Mouse (Mus musculus) lung, embryonic 16.5 days (tissue): ENCODE data around the gene Lrrc1. TPM values are rescaled to one million over a fixed set of nuclear protein-coding genes. Genes with fewer than 3 reads are reported as not detected.
A peak's percentile ranks its signal among the peaks of the same experiment; 100 is the strongest.

Experiments
- ATAC-seq: fragments of 200-750 bp; cut with Nextera tagmentation; 2 replicates; pipeline ENCODE4 v1.8.0; 2017; ENCODE audit warnings: low read depth, mild to moderate bottlenecking, moderate library complexity
- H3K27ac ChIP-seq: fragments of 300-500 bp; sonication (generic); 2 replicates; pipeline ENCODE4 v1.5.1; 2014; ENCODE audit warnings: mild to moderate bottlenecking, control low read depth, low read length
- H3K27me3 ChIP-seq: fragments of 300-500 bp; sonication (generic); 2 replicates; pipeline ENCODE4 v1.6.1; 2014; ENCODE audit warnings: low read depth, low read length, mixed read lengths; ENCODE audit not compliant: control insufficient read depth, insufficient read depth
- H3K36me3 ChIP-seq: fragments of 300-500 bp; sonication (generic); 2 replicates; pipeline ENCODE4 v1.6.1; 2014; ENCODE audit warnings: low read length; ENCODE audit not compliant: control insufficient read depth, insufficient read depth
- H3K4me1 ChIP-seq: fragments of 300-500 bp; sonication (generic); replicated peaks from 2 replicates; pipeline ENCODE4 v1.6.1; 2014; ENCODE audit warnings: low read length, mixed read lengths; ENCODE audit not compliant: control insufficient read depth, insufficient read depth
- H3K4me2 ChIP-seq: fragments of 300-500 bp; sonication (generic); 2 replicates; pipeline ENCODE4 v1.6.1; 2014; ENCODE audit warnings: low read depth, low read length, control low read depth
- H3K4me3 ChIP-seq: fragments of 300-500 bp; sonication (generic); 2 replicates; pipeline ENCODE4 v1.5.1; 2014; ENCODE audit warnings: mild to moderate bottlenecking, low read length, control low read depth
- H3K9ac ChIP-seq: fragments of 300-500 bp; sonication (generic); 2 replicates; pipeline ENCODE4 v1.6.1; 2014; ENCODE audit warnings: low read length, control low read depth
- H3K9me3 ChIP-seq: fragments of 300-500 bp; sonication (generic); 2 replicates; pipeline ENCODE4 v1.6.1; 2016; ENCODE audit warnings: low read length; ENCODE audit not compliant: control insufficient read depth
- WGBS: fragments of 180-500 bp; shearing (Covaris S2); extraction: QIAGEN DNeasy Blood & Tissue Kit; methylation state at CpG from one replicate; pipeline ENCODE4 v1.1.7; 2014; 5-methylcytosine and 5-hydroxymethylcytosine counted together
- polyA plus RNA-seq: library from polyadenylated mRNA; unstranded; fragments of >200 nt; fragmentation: Nextera tagmentation; extraction: Ambion mirVana; gene quantifications from 2 replicates; pipeline ENCODE4 v1.2.1, GENCODE M21; 2015

The Lrrc1 gene
- polyA plus RNA-seq, 1 experiment from 2014 or later = 10.3 TPM

GRCm38 (mm10) chr9:77551036-77551512, 6.4 kb upstream of the Lrrc1 start:
- H3K9ac ChIP-seq = no peak overlapping the region
- no peaks in the 10 kb centered on the region for H3K9me3 ChIP-seq
- no peak for ATAC-seq
- no peak overlapping the region for H3K27ac ChIP-seq
- no peak overlapping the region for H3K4me2 ChIP-seq
- H3K36me3 ChIP-seq = no peaks in the 10 kb centered on the region
- H3K27me3 ChIP-seq = no peaks in the 10 kb centered on the region
- WGBS = 66% methylated on average over 7 of the region's 7 CpGs
- no peak overlapping the region for H3K4me3 ChIP-seq
- H3K4me1 ChIP-seq = 0 out of 2 replicates have a peak, but pooled peaks cover 3% of the 10 kb centered on the region

DNA sequence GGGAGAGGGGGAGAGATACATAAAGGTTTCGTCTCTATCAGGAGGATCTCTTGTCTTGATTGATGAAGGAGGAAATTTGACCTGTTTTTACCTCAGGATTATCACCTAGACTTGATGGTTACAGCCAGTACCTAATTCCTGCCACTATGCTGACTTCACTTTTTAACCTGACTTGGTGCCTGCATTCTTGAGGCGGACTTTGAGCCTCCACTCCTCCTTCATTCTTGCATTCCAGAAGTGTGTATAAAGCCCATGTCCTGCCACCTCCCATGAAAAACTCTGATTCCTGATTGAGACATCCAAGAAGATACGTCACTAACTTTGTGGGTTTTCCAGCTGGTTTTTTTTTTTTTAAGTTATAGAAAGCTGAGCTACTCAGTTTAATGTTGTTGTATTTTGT, 1.3 kb upstream of the Lrrc1 start:
- Histone ChIP-seq H3K9me3 (no peaks in the 10 kb centered on the region), H3K4me1 (peaks cover 18% of the 10 kb centered on the region), H3K4me3 (no peak overlapping the region), H3K4me2 (no peak overlapping the region), H3K36me3 (no peaks in the 10 kb centered on the region), H3K27me3 (no peaks in the 10 kb centered on the region), H3K9ac (no peak overlapping the region), H3K27ac (no peak overlapping the region)
- WGBS = 34% methylated on average over 3 of the region's 3 CpGs
- ATAC-seq = no peak

DNA sequence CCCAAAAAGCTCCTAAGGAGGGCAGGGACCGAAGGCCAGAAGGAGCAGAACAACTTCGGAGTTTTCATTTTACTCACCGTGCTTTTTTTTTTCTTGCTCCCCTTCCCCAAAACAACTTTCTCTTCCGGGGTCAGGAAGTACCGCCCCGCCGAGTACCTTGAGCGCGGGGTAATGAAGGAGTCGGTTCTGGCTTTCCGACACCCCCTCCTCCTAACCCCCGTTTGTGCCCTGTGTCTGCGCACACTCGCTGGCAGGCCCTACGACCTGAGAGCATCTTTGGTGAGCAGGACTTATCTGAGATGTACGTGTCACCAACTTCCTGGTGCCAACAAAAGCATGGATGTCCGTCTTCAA, 375 bp upstream of the Lrrc1 start:
- Histone ChIP-seq H3K4me1 (peaks cover 18% of the 10 kb centered on the region), H3K27me3 (no peaks in the 10 kb centered on the region), H3K27ac (peak overlapping the region; percentile 55), H3K36me3 (no peaks in the 10 kb centered on the region), H3K4me2 (peak overlapping the region; percentile 94), H3K4me3 (peak overlapping the region; percentile 85), H3K9me3 (no peaks in the 10 kb centered on the region), H3K9ac (peak overlapping the region; percentile 84)
- WGBS = under 1% methylated on average over 17 of the region's 17 CpGs
- peak; percentile 15; the same call in 1 of the 2 replicates for ATAC-seq

DNA sequence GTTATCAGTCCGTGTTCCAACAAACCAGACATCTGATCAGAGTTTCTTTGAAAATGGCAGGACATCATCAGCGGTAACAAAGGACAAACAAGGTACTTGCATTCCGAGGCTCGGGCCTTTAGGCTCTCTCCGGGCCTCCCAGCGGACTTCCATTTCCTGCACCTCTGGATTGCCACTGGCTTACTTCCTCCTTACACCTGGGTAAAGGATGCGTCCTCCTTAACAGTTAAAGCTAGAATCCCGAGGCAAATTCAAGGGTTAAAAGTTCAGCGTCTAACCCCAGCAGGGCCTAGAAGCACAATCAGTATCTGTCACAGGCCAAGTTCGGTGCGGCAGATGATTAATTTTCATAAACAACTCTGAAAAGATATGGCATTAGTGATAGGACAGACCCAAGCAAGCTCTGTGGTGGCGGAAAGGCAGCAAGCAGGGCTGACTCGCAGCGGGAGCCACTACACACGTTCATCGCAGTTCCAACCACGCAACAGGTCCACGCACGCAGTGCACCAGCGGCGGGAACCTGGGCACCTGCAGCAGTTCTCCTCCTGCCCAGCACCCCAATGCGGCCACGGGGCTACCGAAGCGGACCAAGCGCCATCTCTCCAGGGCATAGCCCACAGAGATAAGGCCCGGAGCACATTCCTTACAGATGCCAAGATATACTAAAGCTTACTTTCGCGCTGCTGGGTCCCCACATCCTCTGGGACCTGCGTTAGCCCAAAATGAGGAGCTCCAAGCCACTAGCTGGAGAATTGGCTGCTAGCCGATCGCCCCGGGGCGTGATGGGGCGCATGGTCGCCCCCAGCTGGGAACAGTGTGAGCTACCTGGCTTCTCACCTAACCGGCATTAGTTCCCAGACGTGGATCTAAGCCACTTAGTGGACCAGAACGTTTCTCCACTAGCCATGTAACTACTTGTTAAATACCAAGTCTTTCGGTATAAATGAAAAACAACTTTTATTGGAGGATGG, 1.0 kb downstream of the Lrrc1 start:
- H3K27ac ChIP-seq = peak overlapping the region; percentile 75
- peak; percentile 51 for ATAC-seq
- H3K36me3 ChIP-seq = no peaks in the 10 kb centered on the region
- H3K27me3 ChIP-seq = no peaks in the 10 kb centered on the region
- peak overlapping the region; percentile 84 for H3K9ac ChIP-seq
- H3K4me1 ChIP-seq = peaks cover 18% of the 10 kb centered on the region
- H3K4me3 ChIP-seq = peak overlapping the region; percentile 85
- peak overlapping the region; percentile 94 for H3K4me2 ChIP-seq
- WGBS = 1% methylated on average over 40 of the region's 40 CpGs
- H3K9me3 ChIP-seq = no peaks in the 10 kb centered on the region

DNA sequence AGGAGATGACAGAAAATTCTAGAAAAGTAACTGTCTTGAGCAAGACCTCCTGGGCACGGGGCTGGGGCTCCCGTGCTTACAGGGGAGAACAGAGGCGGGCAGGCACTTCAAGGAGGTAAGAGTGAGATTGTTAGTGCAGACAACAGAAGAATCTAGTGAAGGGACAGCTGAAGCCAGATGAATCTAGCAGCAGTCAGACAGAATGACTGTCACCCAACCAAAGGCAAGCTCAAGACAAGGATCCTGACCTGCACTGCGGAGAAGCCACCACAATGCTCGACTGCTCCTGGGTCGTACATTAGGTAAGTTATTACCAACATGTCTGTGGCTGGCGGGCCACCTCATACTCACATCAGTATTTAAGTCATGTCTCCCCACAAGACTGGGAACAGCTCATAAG, 3.1 kb downstream of the Lrrc1 start:
- Histone ChIP-seq H3K27ac (no peak overlapping the region), H3K9ac (no peak overlapping the region), H3K4me2 (no peak overlapping the region), H3K27me3 (no peaks in the 10 kb centered on the region), H3K4me1 (peaks cover 22% of the 10 kb centered on the region), H3K36me3 (no peaks in the 10 kb centered on the region), H3K9me3 (no peaks in the 10 kb centered on the region), H3K4me3 (no peak overlapping the region)
- no peak for ATAC-seq
- WGBS = 86% methylated on average over 7 of the region's 7 CpGs

DNA sequence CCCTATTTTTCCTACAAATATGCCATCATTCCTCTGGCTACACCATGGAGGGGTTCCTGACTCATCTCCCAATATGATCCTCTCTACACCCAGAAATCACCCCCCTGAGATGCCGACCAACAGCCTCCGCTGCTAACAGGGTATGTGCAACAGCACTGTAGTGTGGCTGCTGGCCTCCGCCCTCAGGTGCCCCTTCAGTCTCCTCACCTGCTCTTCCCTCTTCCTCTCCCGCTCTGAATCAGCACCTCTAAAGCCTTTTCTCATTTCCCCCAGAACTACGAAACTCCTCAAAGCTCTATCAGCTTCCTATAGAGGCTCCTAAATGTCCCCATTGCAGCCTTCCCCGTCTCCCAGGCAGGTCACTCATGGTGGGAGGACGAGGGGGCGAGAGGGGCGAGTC, 5.4 kb downstream of the Lrrc1 start:
- Histone ChIP-seq H3K36me3 (no peaks in the 10 kb centered on the region), H3K4me2 (no peak overlapping the region), H3K27me3 (peaks cover 4% of the 10 kb centered on the region; the same call in 1 of the 2 replicates), H3K9ac (no peak overlapping the region), H3K4me3 (no peak overlapping the region), H3K27ac (no peak overlapping the region), H3K9me3 (no peaks in the 10 kb centered on the region), H3K4me1 (peaks cover 23% of the 10 kb centered on the region)
- WGBS = 91% methylated on average over 9 of the region's 9 CpGs
- no peak for ATAC-seq

DNA sequence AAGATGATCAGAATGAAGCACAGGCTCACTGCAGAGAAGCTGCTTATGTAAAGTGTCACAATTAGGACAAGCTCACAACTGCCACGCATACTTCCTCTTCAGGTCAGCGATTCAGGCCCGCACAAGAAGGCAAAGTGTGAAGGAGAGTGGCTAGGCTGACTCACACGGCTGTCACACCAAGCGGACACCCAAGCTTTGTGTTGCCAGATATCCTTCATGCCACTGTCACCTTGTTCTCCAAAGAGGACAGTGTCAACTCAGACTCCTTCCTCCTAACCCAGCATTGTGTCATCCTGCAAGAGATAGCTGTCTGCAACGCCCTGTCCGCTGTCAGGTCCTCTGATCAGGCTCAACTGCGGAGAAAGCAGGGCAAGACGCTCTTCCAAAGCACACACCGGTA, 7.3 kb downstream of the Lrrc1 start:
- Histone ChIP-seq H3K27me3 (peaks cover 4% of the 10 kb centered on the region; the same call in 1 of the 2 replicates), H3K4me3 (no peak overlapping the region), H3K9me3 (no peaks in the 10 kb centered on the region), H3K27ac (peak overlapping the region; percentile 41), H3K4me1 (peaks cover 20% of the 10 kb centered on the region), H3K4me2 (peak overlapping the region; percentile 31; the same call in 1 of the 2 replicates), H3K36me3 (no peaks in the 10 kb centered on the region), H3K9ac (no peak overlapping the region)
- 0 out of 2 replicates have a peak, but pooled peaks have one; percentile 7 for ATAC-seq
- WGBS = 51% methylated on average over 10 of the region's 10 CpGs

DNA sequence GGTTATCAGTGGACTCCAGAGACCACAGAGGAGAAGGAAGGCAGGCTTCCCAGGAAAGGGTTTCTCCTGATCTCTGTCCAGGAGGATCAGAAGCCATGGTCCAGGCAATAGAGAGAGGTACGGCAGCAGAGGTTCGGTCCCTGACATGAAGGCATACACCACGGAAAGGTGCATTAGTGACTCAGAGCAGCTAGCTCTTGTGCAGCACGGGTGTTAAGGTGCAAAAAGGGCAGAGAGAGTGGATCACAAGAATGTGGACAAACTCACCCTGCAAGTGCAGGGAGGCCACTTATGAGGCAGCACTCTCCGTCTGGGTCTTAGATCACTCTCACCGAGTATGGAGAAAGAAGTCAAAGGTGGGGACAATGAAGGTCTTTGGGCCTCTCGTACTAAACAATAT, 7.8 kb downstream of the Lrrc1 start:
- peak overlapping the region; percentile 51 for H3K27ac ChIP-seq
- peak overlapping the region; percentile 31 for H3K4me2 ChIP-seq
- ATAC-seq = peak; percentile 87
- H3K36me3 ChIP-seq = no peaks in the 10 kb centered on the region
- H3K4me3 ChIP-seq = no peak overlapping the region
- peaks cover 4% of the 10 kb centered on the region; the same call in 1 of the 2 replicates for H3K27me3 ChIP-seq
- no peaks in the 10 kb centered on the region for H3K9me3 ChIP-seq
- peaks cover 18% of the 10 kb centered on the region for H3K4me1 ChIP-seq
- WGBS = 53% methylated on average over 7 of the region's 7 CpGs
- no peak overlapping the region for H3K9ac ChIP-seq

GRCm38 (mm10) chr9:77536286-77536685, 8.4 kb downstream of the Lrrc1 start:
- peak overlapping the region; percentile 51 for H3K27ac ChIP-seq
- no peaks in the 10 kb centered on the region for H3K9me3 ChIP-seq
- no peak for ATAC-seq
- no peak overlapping the region for H3K4me3 ChIP-seq
- H3K4me2 ChIP-seq = peak overlapping the region; percentile 31
- no peak overlapping the region for H3K9ac ChIP-seq
- WGBS = 43% methylated on average over 6 of the region's 6 CpGs
- H3K4me1 ChIP-seq = peaks cover 18% of the 10 kb centered on the region
- no peaks in the 10 kb centered on the region for H3K36me3 ChIP-seq
- peaks cover 4% of the 10 kb centered on the region; the same call in 1 of the 2 replicates for H3K27me3 ChIP-seq
